Mouse (Mus musculus): ENCODE measurements at regions not wholly inside any gene's neighbourhood (a gene's known extent, or its start where the extent isn't known, plus 50 kb on each side); places are given as distances from the start of the nearest gene placed in this dataset.

DNA sequence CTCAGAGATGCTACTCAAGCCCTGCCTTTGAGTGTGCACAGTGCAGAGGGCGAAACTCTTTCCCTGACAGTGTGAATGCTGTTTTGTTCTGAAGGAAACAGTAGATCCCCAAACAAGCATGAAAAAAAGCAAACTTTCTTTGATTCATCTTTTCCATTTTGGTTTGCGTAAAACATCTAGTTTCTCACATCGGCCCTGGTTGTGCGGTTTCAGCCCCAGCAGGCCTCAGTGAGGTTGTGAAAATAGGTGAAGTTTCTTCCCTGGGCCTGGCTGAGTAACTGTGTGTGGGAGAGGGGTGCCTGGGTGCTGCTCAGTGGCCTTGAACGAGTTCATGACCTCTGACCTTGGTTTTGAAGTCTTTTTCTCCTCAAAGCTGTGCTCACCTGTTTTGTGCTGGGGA, 216.5 kb upstream of the Cxcr4 start:
- TF ChIP-seq EP300 (IDR thresholded peaks at IDR 0.05; ENCODE audit: insufficient read depth, low read depth, low read length) (no peak), CTCF (IDR thresholded peaks at IDR 0.05; ENCODE audit: low read depth, low read length) (no peak), POLR2A (IDR thresholded peaks at IDR 0.05; ENCODE audit: insufficient read depth, low read length) (no peak)

All from ES-Bruce4 (cell line).